Mouse (Mus musculus) stomach, postnatal 0 days (tissue): ENCODE results near the gene Gm12886. TPM values are rescaled to one million over a fixed set of nuclear protein-coding genes. Genes with fewer than 3 reads are reported as not detected.

ENCODE experiments used
- ATAC-seq: fragments of 200-750 bp; cut with Nextera tagmentation; 2 replicates; pipeline ENCODE4 v1.8.0; 2017; ENCODE audit not compliant: low FRiP score, low TSS enrichment
- DNase-seq: peaks from one replicate; pipeline ENCODE4 v3.0.0-alpha.2; 2016; ENCODE audit warnings: low spot score
- H3K27ac ChIP-seq: fragments of 300-500 bp; sonication (generic); replicated peaks from 2 replicates; pipeline ENCODE4 v1.5.1; 2014; ENCODE audit warnings: mild to moderate bottlenecking, control low read depth
- H3K27me3 ChIP-seq: fragments of 300-500 bp; sonication (generic); 2 replicates; pipeline ENCODE4 v1.6.1; 2014; ENCODE audit warnings: low read length; ENCODE audit not compliant: control insufficient read depth, insufficient read depth
- H3K36me3 ChIP-seq: fragments of 300-500 bp; sonication (generic); 2 replicates; pipeline ENCODE4 v1.6.1; 2014; ENCODE audit warnings: low read length, mixed read lengths; ENCODE audit not compliant: control insufficient read depth, insufficient read depth
- H3K4me1 ChIP-seq: fragments of 300-500 bp; sonication (generic); replicated peaks from 2 replicates; pipeline ENCODE4 v1.6.1; 2014; ENCODE audit warnings: antibody characterized with exemption; ENCODE audit not compliant: control insufficient read depth, insufficient read depth
- H3K4me2 ChIP-seq: fragments of 300-500 bp; sonication (generic); replicated peaks from 2 replicates; pipeline ENCODE4 v1.6.1; 2014; ENCODE audit warnings: low read depth, mild to moderate bottlenecking, control low read depth, moderate library complexity
- H3K4me3 ChIP-seq: fragments of 300-500 bp; sonication (generic); 2 replicates; pipeline ENCODE4 v1.5.1; 2014; ENCODE audit warnings: low read depth, low read length, control low read depth
- H3K9ac ChIP-seq: fragments of 300-500 bp; sonication (generic); 2 replicates; pipeline ENCODE4 v1.6.1; 2014; ENCODE audit warnings: mild to moderate bottlenecking, low read length, control low read depth, mixed read lengths
- H3K9me3 ChIP-seq: fragments of 300-500 bp; sonication (generic); 2 replicates; pipeline ENCODE4 v1.6.1; 2016; ENCODE audit warnings: low read length; ENCODE audit not compliant: control insufficient read depth
- CTCF ChIP-seq: IDR thresholded peaks from 2 replicates; pipeline ENCODE4 v1.5.1; 2016; ENCODE audit warnings: antibody characterized with exemption, low read depth, mild to moderate bottlenecking, moderate library complexity
- EP300 ChIP-seq: optimal IDR thresholded peaks from 2 replicates; pipeline ENCODE3; 2016; ENCODE audit warnings: antibody characterized with exemption
- WGBS: fragments of 180-500 bp; shearing (Covaris S2); extraction: QIAGEN DNeasy Blood & Tissue Kit; methylation state at CpG from one replicate; pipeline ENCODE4 v1.1.7; 2014; 5-methylcytosine and 5-hydroxymethylcytosine counted together
- polyA plus RNA-seq: library from polyadenylated mRNA; unstranded; fragments of >200 nt; fragmentation: Nextera tagmentation; extraction: Ambion mirVana; gene quantifications from 2 replicates; pipeline ENCODE4 v1.2.1, GENCODE M21; 2015

Gene Gm12886
- not detected in 2 replicates for polyA plus RNA-seq

GRCm38 (mm10) chr4:121422999-121423398 is at the start of gene Gm12886:
Gm12886 (minus strand) TSS chr4:121423099.
- Histone ChIP-seq H3K36me3 (no peaks in the 10 kb centered on the region), H3K27ac (no peak within 1 kb of the TSS), H3K4me1 (no peaks in the 10 kb centered on the region), H3K4me3 (no peak within 1 kb of the TSS), H3K27me3 (no peaks in the 10 kb centered on the region), H3K9me3 (no peaks in the 10 kb centered on the region), H3K9ac (no peak within 1 kb of the TSS), H3K4me2 (no peak within 1 kb of the TSS)
- no peak for ATAC-seq
- no peak for TF ChIP-seq CTCF
- TF ChIP-seq EP300 = no peak
- no peak for DNase-seq
- WGBS = 62% methylated on average over 3 of the region's 3 CpGs

Other genes starting within 250 kb of the Gm12886 start
- gene Rlf, start 208.0 kb downstream of the Gm12886 start, polyA plus RNA-seq = 6.9 and 7.7 TPM in 2 replicates
- 0.29 and 0.35 TPM in 2 replicates for gene Gm12888, start 98.2 kb downstream of the Gm12886 start, polyA plus RNA-seq
- gene Gm12887, start 199.0 kb upstream of the Gm12886 start, polyA plus RNA-seq = not detected in 2 replicates